Mouse (Mus musculus) liver, adult 2 months (tissue): Measurements from ENCODE around the gene Fcgrt.

Source experiments
- CTCF ChIP-seq: fragments of 200-500 bp; IDR thresholded peaks from 2 replicates; pipeline ENCODE4 v1.5.1; 2011; ENCODE audit warnings: low read depth, low read length, control low read depth
- POLR2A ChIP-seq: fragments of 200-500 bp; IDR thresholded peaks from 2 replicates; pipeline ENCODE4 v1.6.1; 2011; ENCODE audit warnings: low read length, control low read depth; ENCODE audit not compliant: insufficient read depth; ENCODE audit errors: extremely low read depth

- TF ChIP-seq CTCF (no peak), POLR2A (no peak)
These were observed 29.7 kb downstream of the Fcgrt start for GRCm38 (mm10) chr7:45073949-45074348.
